ENCODE assay signal across 8 mouse cellular contexts in the genomic region with DNA sequence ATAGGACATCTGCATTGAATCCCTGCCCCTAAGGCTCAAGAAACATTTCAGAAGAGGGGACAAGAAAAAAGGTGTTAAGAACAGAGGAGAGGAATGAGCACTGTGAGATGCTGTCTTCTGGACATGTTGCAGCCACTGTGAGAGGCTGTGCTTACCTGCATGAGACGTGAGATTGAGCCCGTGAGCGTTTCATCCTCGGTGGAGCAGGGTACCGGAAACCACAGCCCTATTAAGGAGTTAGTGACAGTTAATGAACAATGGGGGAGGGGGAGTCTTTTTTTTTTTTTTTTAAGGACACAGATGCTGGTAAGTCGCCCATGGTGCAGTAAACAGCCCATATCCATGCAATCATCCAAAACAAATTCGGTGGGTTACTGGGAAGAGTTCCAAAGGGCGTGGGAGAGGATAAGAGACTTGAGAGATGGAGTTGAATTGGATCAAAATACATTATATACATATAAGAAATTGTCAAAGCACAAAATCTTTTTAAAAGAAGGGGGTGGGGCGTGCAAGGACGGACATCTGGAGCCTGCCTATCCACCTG. TPM values are rescaled to one million over a fixed set of nuclear protein-coding genes. Genes with fewer than 3 reads are reported as not detected.
DNase-seq lines count a peak whose midpoint lies in the region; ATAC-seq and TF ChIP-seq lines count a peak whose summit lies in the region.

No protein-coding gene starts in this region.

- no peak for ATAC-seq in kidney, embryonic 16.5 days (ENCODE audit: low FRiP score, low TSS enrichment)
- peak; percentile 24; the same call in 1 of the 2 replicates for ATAC-seq in intestine, embryonic 15.5 days
- ATAC-seq in neural tube, embryonic 11.5 days (ENCODE audit: insufficient read depth, low FRiP score, low TSS enrichment): peak; percentile 52

- no peaks in the 10 kb centered on the region for H3K27me3 ChIP-seq in kidney, embryonic 16.5 days (ENCODE audit: insufficient read depth, low read length)
- H3K27me3 ChIP-seq in intestine, embryonic 15.5 days (replicated peaks): no peaks in the 10 kb centered on the region
- no peaks in the 10 kb centered on the region for H3K27me3 ChIP-seq in neural tube, embryonic 11.5 days (ENCODE audit: control insufficient read depth, insufficient read depth, low read length)

- TF ChIP-seq POLR2A in embryonic fibroblast, embryonic 13.5 days (IDR thresholded peaks at IDR 0.05; ENCODE audit: low read depth, low read length): no peak

- peak overlapping the region; percentile 32 for H3K4me3 ChIP-seq in kidney, embryonic 16.5 days (ENCODE audit: low read length)
- no peak overlapping the region for H3K4me3 ChIP-seq in embryonic fibroblast, embryonic 13.5 days (ENCODE audit: insufficient read depth, low read length)
- no peak overlapping the region for H3K4me3 ChIP-seq in intestine, embryonic 15.5 days (replicated peaks)
- peak overlapping the region; percentile 17 for H3K4me3 ChIP-seq in neural tube, embryonic 11.5 days (ENCODE audit: low read depth, low read length)

- H3K4me2 ChIP-seq in kidney, embryonic 16.5 days (replicated peaks; ENCODE audit: low read depth, low read length): peak overlapping the region; percentile 57
- peak overlapping the region; percentile 48 for H3K4me2 ChIP-seq in intestine, embryonic 15.5 days (replicated peaks)
- H3K4me2 ChIP-seq in neural tube, embryonic 11.5 days (ENCODE audit: low read depth): peak overlapping the region; percentile 33

- H3K36me3 ChIP-seq in kidney, embryonic 16.5 days (ENCODE audit: insufficient read depth, low read length): no peaks in the 10 kb centered on the region
- no peaks in the 10 kb centered on the region for H3K36me3 ChIP-seq in intestine, embryonic 15.5 days
- H3K36me3 ChIP-seq in neural tube, embryonic 11.5 days (ENCODE audit: control insufficient read depth, insufficient read depth, low read length): no peaks in the 10 kb centered on the region

- peaks cover 9% of the 10 kb centered on the region for H3K9me3 ChIP-seq in kidney, embryonic 16.5 days (ENCODE audit: low read length)
- H3K9me3 ChIP-seq in intestine, embryonic 15.5 days: no peaks in the 10 kb centered on the region
- H3K9me3 ChIP-seq in neural tube, embryonic 11.5 days (ENCODE audit: control insufficient read depth, low read length): no peaks in the 10 kb centered on the region

- H3K27ac ChIP-seq in kidney, embryonic 16.5 days (ENCODE audit: low read length): peak overlapping the region; percentile 79
- peak overlapping the region; percentile 34; the same call in 1 of the 2 replicates for H3K27ac ChIP-seq in embryonic fibroblast, embryonic 13.5 days (ENCODE audit: insufficient read depth, low read length)
- 0 out of 2 replicates have a peak overlapping the region, but pooled peaks have one; percentile 44 for H3K27ac ChIP-seq in intestine, embryonic 15.5 days
- H3K27ac ChIP-seq in neural tube, embryonic 11.5 days (ENCODE audit: low read depth, low read length): no peak overlapping the region

- DNase-seq in kidney, adult 18-20 months: no peak
- no peak for DNase-seq in neural tube, embryonic 11.5 days (ENCODE audit: low spot score)
- no peak for DNase-seq in cerebellum, adult 9-10 months
- DNase-seq in left cerebral cortex, adult 8-10 months (ENCODE audit: low spot score in 2 of 2): no peak
- DNase-seq in urinary bladder, postnatal 36 days (ENCODE audit: low spot score in 2 of 2): no peak

- TF ChIP-seq CTCF in embryonic fibroblast, embryonic 13.5 days (IDR thresholded peaks at IDR 0.05; ENCODE audit: borderline replicate concordance, insufficient read depth, low read length): no peak

- peaks cover 29% of the 10 kb centered on the region for H3K4me1 ChIP-seq in kidney, embryonic 16.5 days (ENCODE audit: insufficient read depth, low read length)
- H3K4me1 ChIP-seq in embryonic fibroblast, embryonic 13.5 days (ENCODE audit: control insufficient read depth, insufficient read depth, low read length): no peaks in the 10 kb centered on the region
- H3K4me1 ChIP-seq in intestine, embryonic 15.5 days (replicated peaks): 0 out of 2 replicates have a peak, but pooled peaks cover 3% of the 10 kb centered on the region
- peaks cover 14% of the 10 kb centered on the region; the same call in 1 of the 2 replicates for H3K4me1 ChIP-seq in neural tube, embryonic 11.5 days (ENCODE audit: control insufficient read depth, insufficient read depth, low read length)

- WGBS in kidney, embryonic 16.5 days: 4% methylated on average over 10 of the region's 10 CpGs
- whole genome bisulfite sequencing in intestine, embryonic 15.5 days: 18% methylated on average over 10 of the region's 10 CpGs
- 2% methylated on average over 10 of the region's 10 CpGs for WGBS in neural tube, embryonic 11.5 days

- H3K9ac ChIP-seq in kidney, embryonic 16.5 days (replicated peaks; ENCODE audit: low read length): peak overlapping the region; percentile 44; the same call in 1 of the 2 replicates
- H3K9ac ChIP-seq in intestine, embryonic 15.5 days: no peak overlapping the region
- H3K9ac ChIP-seq in neural tube, embryonic 11.5 days (ENCODE audit: low read length): peak overlapping the region; percentile 3; the same call in 1 of the 2 replicates

RNA-seq across cellular contexts. Expression of a gene that starts 32.4 kb away (rescaled TPM):
- polyA plus RNA-seq in kidney, embryonic 16.5 days (2015; fragmentation: Nextera tagmentation; extraction: Ambion mirVana): 1.9 TPM in 2 replicates
- polyA plus RNA-seq in embryonic fibroblast, embryonic 13.5 days (2011; ENCODE audit: insufficient read length, low read depth, missing spikeins): 0.32 TPM in 1 of 2 replicates, not detected in the other
- 5.1 and 5.6 TPM in 2 replicates for polyA plus RNA-seq in intestine, embryonic 15.5 days (2015; fragmentation: Nextera tagmentation; extraction: Ambion mirVana)
- polyA plus RNA-seq in neural tube, embryonic 11.5 days (2014; fragmentation: Nextera tagmentation; extraction: Ambion mirVana): 0.85 and 1.1 TPM in 2 replicates
- 1 to 10 TPM; 1.1 to 4.1 (median 2.3) TPM for total RNA-seq in left cerebral cortex, adult 8-10 months (2022)

RNA-seq across cellular contexts. Expression of a gene that starts 43.6 kb away (rescaled TPM):
- polyA plus RNA-seq in kidney, embryonic 16.5 days (2015; fragmentation: Nextera tagmentation; extraction: Ambion mirVana): 0.32 and 0.37 TPM in 2 replicates
- not detected in 2 replicates for polyA plus RNA-seq in embryonic fibroblast, embryonic 13.5 days (2011; ENCODE audit: insufficient read length, low read depth, missing spikeins)
- 0.15 and 0.19 TPM in 2 replicates for polyA plus RNA-seq in intestine, embryonic 15.5 days (2015; fragmentation: Nextera tagmentation; extraction: Ambion mirVana)
- polyA plus RNA-seq in neural tube, embryonic 11.5 days (2014; fragmentation: Nextera tagmentation; extraction: Ambion mirVana): 0.08 and 0.14 TPM in 2 replicates
- total RNA-seq in left cerebral cortex, adult 8-10 months (2022): 1 to 10 TPM in 1 of 4 experiments, under 1 TPM in 3; 0.62 to 1.0 (median 0.84) TPM

Comparison
In these comparisons a context has a peak if more than half of its experiments do, and no peak if none do; other contexts are left out.
1. H3K4me3 ChIP-seq: peak in kidney, embryonic 16.5 days (single experiment) and neural tube, embryonic 11.5 days (single experiment); none in embryonic fibroblast, embryonic 13.5 days (single experiment) and intestine, embryonic 15.5 days (single experiment).
2. Peak in every context shown above with its lines, with median percentiles within 50 percentile points of each other: H3K4me2 ChIP-seq.